Mouse (Mus musculus) lung, adult 2 months (tissue): Measurements from ENCODE around the gene Atp8a2.

ENCODE experiments used
- CTCF ChIP-seq: fragments of 200-500 bp; IDR thresholded peaks from 2 replicates; pipeline ENCODE4 v1.5.1; 2011; ENCODE audit warnings: mild to moderate bottlenecking, low read length, control low read depth; ENCODE audit not compliant: insufficient read depth
- POLR2A ChIP-seq: fragments of 200-500 bp; IDR thresholded peaks from 2 replicates; pipeline ENCODE4 v1.6.1; 2011; ENCODE audit warnings: low read depth, mild to moderate bottlenecking, control low read depth, low read length, borderline replicate concordance; ENCODE audit errors: extremely low read depth

DNA sequence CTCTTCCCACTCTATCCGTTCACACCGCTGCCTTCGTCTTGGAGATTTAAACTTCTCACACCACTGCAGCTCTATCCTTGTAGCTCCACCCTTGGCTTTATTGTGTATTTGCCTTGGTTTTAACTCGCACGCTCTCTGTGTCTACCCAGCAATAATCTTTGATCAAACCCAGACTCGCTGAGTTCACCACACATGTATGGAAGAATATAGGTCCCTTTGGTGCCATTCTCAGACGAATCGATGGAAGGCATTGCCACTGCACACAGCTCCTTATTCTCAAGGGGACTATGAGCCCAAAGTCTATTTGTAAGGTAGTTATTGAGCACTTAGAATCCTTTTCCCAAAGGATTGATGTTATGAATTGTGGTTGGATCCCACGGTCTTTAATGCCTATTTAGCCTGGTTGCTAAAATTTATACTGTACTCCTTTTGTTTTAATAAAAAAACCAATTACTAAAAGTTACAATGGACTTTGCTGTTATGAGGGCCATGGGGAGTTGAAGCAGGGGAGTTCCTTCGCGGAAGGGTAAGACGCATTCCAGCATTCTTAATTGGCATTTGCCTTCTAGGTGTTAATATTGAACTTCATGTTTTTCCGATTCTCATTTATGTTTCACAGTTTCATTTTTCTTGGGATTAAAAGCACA is 265.4 kb downstream of the Atp8a2 start:
- TF ChIP-seq POLR2A (no peak), CTCF (no peak)
